Mouse (Mus musculus) spleen, adult 12 weeks (tissue): ENCODE data around the gene Cyp2f2.

Source experiments
- DNase-seq: peaks from one replicate; pipeline ENCODE4 v3.0.0; 2022; ENCODE audit warnings: low spot score

Cyp2f2 gene

DNA sequence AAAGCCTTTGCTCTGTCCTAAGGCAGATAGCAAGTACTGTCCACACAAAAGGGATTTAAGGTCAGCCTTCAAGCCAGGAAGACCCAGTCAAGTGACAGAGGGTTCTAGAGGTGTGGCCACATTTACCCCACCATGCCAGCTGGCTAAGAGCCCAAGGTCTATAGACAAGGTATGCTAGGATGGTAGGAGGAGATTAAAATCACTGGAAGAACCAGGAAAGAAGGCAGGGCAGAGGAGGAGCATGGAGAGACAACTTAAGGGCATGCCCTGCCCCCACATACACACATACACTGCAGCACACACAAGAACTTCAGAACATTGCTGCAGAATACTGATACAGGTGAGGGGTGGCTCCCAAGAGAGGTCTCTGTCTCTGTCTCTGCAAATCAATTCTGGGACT is at the start of gene Cyp2f2:
TSS of gene Cyp2f2 (plus strand) at position 234 of the 400 bp plus-strand sequence.
- no peak for DNase-seq

DNA sequence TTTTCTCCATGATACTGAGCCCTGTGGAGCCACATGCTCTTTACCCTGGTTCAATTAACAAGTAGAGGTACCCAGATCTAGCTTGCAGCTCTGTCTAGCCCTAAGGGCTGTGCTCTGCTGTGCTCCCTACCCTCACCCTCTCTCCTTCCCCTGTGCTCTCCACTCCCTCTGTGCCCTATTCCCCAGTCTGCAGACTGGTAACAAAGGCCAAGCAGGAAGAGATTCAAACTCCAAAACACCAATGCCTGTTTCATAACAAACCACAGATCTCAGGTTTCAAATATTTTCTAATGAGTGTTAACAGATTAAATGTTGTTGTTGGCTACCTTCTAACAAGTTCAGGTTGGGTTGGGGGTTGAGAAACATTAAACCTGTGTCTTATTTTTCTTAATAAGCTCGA is 41.1 kb upstream of the Cyp2f2 start:
- DNase-seq: no peak

DNA sequence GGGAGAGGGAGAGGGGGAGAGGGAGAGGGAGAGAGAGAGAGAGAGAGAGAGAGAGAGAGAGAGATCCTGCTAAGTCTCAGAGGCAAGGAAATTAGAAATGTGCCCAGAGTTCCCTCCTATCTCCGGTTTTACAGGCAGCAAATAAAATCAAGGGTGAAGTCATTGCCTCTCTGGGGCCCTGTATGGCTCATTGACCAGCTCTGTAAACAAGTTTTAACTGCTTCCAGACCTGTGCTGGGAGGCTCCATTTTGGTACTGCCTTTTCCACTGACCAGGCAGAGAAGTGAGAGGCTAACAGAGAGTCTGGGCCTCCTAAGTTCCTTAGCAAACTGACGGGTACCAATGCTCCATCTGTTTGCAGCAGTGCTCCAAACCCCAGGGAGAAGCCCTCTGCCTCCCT is 38.1 kb upstream of the Cyp2f2 start:
- no peak for DNase-seq

DNA sequence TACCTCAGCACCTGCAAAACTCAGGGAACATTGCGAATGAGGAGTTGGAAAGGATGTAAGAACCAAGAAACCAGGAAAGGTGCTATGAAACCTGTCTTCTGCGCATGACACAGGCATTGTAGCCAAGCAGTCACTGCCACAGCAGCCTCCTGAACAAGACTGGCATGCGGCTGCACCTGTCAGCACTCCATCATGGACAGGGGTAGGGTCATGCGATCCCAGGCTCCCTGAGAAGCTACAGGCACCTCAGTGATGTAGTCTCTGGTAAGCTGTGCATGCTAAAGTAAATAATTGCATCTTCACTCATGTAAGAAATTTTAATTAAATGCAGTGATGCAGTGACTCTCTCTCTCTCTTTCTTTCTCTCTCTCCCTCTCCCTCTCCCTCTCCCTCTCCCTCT is 28.7 kb upstream of the Cyp2f2 start:
- DNase-seq: no peak

DNA sequence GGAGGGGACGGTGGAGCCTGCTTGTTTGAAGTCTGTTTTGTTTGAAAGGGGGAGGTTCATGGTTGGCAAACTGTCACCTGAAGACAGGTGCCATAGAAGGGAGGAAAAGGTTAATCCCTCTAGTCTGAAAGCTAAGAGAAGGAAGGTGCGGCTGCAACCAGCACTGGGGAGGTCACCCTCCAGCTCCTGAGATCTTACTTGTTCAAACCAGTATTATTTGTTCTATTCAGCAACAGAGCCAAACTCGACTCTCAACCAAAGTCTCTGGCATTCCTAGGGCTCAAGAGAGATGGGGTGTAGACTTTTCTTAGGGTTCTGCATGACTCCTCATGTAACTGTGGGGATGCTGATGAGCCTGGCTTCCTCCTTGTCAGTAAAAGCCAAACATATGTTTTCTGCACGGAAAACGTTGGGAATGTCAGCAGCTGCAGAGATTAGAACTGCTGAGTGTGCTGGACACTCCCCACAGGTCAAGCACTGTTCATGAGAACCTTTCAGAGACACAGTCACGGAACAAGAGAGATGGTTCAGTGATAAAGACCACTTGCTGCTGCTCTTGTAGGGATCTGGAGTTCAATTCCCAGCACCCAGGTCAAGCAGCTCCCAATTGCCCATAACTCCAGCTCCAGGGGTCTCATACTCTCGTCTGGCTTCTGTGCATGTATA is 27.5 kb upstream of the Cyp2f2 start:
- DNase-seq: no peak

DNA sequence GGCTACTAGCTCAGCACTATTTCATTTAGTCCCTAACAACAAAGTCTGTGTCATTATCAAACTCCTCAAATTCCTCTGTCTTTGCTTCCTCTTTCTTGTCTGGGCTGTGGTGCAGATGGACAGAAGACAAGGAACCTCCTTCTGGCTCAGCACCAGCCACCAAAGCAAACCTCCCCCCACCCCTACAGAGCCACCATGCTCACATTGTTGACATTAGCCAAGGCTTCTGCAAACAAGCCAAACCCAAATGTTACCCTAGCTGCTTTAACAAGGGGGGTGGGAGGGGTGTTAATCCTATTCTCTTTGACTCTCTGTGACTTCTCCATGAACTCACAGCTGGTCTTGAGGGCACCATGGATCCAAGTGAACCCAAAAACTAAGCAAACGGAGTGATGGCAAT is 26.8 kb upstream of the Cyp2f2 start:
- DNase-seq: no peak

DNA sequence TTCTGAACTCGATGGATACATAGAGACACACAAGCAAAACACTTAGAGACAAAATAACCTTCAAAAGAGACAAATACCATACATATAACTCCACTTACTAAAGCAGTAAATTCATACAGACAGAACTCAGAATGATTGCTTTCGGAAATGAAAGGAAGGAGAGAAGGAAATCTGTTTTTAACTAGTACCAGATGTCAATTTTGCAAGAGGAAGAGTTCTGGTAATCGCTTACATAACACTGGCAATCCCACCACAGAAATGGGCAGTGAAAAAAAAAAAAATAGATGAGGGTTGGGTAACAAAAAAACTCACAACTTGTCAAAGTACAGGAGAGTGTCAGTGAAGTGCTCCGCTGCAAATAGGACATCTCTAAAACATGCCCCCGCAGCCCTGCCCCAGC is 14.8 kb upstream of the Cyp2f2 start:
- no peak for DNase-seq

DNA sequence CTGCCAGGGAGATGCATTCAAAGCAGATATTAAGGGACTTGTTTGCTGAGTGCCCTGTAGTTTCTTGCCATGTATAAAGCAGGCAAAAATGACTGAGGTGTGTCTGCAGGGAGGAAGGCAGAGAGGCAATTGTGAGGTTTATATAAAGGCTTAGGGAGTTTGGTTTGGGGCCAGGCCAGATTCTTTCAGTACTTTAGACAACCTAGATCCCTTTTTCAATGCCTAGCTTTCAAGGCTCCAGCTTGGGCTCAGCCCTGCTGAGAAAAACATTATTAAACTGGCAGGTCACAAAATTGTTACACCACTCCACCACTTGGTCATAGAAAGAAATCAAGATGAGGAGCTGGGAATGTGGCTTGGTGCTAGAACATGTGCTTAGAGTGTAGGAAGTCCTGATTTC is 9.4 kb upstream of the Cyp2f2 start:
- DNase-seq: no peak

DNA sequence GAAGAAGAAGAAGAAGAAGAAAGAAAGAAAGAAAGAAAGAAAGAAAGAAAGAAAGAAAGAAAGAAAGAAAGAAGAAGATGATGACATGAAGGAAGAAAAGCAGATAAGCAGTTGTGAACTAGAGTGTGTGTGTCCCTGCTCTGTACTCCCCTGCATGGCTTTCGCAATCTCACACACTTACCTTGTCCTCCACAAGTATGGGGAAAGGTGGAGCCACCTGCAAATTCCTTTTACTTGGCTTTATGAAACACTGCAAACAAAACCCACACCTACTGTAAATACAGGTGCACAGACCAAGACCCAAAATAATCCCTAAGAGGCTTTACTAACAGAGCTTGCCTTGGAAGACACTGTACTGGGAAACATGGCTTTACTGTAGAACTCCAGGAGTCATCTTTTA is 8.7 kb upstream of the Cyp2f2 start:
- no peak for DNase-seq

DNA sequence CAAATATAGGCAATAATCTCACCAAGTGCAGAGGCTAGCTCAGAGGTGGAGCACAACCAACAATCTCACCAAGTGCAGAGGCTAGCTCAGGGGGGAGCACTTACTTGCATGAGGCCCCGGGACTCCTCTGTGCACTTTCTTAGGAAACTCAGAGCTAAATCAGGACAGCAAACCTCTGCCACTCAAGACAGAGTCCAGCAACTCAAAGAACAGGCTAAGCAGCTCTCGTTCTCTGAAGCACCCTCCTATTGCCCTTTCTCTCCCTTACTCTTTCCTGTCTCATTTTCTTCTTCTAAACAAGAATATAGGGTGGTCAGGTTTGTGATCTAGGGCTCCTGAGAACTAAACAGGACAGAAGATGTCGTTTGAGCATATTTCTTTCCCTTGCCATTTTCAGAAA is 7.7 kb upstream of the Cyp2f2 start:
- no peak for DNase-seq

DNA sequence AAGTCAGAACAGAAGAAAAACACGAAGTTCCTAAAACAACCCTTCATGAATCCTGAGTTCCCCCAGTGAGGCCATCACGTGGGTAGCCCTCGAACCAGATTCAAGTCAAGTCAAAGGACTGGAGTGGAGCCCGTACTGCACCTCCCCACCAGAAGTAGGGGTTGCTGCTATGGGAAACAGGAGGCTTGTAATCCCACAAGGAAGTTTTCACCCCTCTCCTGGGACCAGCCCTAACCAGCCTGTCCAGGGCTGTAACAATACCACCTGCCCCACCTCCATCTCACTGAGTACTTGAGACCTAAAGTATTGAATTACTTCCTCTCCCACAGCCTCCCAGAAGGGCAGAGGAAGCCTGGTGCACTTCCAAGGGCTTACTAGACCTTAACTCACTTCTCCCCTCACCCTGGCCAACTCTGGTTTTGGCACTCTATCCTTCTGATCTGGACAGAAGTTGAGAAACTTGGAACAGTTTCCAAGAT is 1.6 kb upstream of the Cyp2f2 start:
- DNase-seq: no peak

DNA sequence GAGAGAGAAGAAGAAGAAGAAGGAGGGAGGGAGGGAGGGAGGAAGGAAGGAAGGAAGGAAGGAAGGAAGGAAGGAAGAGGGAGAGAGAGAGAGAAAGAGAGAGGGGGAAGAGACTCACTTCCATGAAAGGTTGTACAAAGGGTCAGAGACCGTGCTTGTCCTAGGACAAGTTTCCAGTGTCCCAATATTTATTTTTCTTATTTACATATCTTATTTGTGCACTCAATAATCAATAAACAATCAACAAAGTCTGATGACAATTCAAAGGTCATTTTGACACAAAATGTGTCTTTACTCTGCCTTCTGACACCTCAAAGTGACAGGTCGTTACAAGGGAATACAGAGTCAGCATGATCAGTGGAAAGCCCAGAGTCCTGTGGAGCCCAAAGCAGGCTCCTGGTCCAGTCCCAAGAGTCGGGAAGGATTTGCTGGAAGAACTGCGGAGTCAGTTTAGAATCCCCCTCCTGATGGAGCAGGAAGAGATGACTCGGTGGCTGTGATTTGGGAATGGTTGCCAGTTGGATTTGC is 4.7 kb downstream of the Cyp2f2 start:
- no peak for DNase-seq

DNA sequence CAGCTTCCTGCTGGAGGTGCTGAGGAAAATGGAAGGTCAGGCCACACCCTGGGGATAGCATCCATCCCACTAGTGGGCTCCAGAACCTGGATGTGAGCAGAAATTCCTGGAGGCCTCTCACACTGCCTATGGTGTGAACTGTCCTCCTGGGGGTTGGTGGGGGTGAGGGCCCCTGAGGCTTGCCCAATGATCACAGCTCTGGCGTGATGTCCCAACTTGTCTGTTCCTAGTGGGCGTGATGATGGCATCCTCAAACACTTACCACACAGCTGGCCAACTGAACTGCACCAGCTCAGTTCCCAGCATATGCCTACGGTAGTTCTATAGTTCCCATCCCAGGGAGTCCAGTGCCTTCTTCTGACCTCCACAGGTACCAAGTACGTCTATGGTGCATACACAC is 5.3 kb downstream of the Cyp2f2 start:
- DNase-seq: no peak

DNA sequence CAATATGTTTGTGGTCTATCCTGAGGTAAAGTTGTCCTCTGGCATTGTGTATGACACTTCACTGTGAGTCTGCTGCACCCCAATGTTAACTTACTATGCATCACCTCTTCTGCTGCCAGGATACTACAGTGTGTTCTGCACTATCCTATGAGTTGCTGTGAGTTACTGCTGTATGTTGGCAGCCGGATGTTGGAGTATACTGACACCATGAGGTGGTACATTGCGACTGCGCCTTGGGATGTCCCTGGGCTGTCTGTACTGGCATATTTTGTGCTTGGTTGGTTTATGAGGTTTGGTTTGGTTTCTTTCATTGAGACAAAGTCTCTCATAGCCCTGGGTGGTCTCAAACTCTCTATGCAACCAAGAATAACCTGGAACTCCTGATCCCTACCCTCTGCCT is 8.5 kb downstream of the Cyp2f2 start:
- no peak for DNase-seq

DNA sequence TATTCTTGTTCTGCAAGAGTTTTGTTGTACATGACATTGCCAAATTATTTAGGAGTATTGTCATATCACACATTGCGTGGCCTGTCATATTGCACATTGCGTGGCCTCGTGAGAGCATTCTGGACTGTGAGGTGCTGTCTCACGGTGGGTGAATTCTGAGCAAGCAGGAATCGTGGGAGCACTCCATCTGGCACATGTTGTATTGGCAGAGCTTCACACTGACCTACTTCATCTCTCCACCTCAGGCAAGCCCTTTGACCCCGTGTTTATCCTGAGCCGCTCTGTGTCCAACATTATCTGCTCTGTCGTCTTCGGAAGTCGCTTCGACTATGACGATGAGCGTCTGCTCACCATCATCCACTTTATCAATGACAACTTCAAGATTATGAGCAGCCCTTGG is 9.2 kb downstream of the Cyp2f2 start:
- no peak for DNase-seq

DNA sequence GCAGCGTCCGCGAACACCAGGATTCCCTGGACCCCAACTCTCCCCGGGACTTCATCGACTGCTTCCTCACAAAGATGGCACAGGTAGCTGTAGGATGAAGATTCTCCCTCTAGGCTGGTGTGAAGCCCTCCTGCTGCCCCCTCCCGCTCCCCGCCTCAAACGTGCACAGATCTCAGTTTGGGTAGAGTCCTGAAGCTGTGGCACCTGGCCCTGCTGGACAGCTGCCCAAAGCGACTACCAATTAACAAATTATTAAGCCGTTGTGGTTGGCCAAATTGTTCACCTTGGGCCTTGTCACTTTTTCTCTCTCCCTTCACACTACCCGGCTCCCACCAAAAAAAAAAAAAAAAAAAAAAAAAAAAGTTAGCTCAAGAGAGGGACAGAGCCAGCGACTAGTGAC is 10.1 kb downstream of the Cyp2f2 start:
- no peak for DNase-seq

DNA sequence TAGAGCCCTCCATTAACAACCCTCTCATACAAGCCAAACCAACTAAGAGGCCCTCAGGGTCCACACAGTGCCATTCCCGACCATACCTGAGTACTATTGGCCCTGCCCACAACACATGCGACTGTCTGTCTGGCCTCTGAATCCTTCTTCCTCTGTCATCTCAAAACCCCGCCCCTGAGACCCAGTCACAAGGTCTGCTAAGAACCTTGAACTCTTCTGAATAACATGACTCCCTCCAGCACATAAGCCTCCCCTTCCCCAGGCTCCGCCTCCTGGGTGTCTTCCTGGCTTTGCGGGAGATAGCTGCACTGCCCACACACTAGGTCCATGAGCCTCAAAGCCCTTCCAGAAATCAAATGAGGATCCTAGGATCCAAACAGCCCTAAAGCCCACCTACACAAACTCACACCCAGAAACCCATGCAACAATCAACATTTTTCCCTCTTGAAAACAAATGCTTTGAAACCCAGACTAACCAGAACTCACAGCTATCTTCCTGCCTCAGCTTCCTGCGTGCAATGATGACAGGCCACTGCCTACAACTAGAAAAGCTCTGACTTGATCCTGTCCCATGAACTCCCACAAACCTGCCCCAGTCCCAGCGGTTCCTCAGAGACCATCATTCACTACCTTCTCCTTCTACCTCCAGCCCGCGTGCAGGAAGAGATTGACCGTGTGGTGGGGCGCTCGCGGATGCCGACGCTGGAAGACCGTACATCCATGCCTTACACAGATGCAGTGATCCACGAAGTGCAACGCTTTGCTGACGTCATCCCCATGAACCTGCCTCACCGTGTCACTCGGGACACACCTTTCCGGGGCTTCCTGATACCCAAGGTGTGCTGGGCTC is 11.0 kb downstream of the Cyp2f2 start:
- DNase-seq: no peak

DNA sequence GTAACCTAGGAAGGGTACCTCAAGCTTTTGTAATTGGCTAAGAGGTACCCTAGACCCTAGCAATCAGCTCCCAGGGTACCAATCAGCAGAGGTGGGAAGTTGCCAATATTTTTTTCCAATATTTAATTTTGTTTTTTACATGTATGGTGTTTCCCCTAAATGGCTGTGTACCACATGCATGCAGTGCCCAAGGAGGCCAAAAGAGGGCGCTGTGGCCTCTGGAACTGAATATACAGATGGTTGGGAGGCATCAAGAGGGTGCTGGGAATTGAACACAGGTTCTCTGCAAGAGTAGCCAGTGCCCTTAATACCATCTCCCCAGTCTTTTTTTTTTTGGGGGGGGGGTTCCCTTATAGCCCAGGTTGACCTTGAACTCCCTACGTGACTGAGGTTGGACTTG is 11.7 kb downstream of the Cyp2f2 start:
- no peak for DNase-seq

DNA sequence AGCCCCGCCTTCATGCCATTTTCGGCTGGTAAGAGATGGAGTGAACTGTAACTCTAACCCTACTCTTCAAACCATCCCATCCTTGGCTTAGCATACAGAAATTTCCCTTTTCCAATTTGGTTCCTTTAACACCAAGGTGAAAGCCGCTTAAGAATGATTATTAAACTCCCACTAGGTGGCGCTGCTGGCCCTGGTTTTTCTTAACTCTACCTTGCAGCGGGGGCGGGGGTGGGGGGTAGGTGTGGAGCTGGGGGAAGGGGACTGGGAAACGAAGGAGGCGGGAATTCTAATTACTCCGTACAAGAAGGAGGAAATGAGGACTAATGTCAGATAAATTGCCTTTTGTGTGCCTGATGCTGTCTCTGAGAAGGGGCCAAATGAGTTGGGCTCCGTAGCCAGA is 12.9 kb downstream of the Cyp2f2 start:
- no peak for DNase-seq

DNA sequence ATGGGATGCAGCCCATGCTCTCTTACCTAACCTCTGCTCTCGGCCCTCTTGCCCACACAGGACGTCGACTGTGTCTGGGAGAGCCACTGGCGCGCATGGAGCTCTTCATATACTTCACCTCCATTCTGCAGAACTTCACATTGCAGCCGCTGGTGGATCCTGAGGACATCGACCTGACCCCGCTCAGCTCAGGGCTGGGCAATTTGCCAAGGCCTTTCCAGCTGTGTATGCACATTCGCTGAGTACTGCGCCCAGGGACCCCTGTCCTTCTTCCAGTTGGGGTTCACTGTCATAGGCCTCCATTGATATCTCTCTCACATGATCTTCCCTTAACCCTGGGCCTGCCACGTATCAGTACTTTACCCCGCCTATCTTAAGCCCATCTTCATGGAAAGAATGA is 13.4 kb downstream of the Cyp2f2 start:
- DNase-seq: no peak

DNA sequence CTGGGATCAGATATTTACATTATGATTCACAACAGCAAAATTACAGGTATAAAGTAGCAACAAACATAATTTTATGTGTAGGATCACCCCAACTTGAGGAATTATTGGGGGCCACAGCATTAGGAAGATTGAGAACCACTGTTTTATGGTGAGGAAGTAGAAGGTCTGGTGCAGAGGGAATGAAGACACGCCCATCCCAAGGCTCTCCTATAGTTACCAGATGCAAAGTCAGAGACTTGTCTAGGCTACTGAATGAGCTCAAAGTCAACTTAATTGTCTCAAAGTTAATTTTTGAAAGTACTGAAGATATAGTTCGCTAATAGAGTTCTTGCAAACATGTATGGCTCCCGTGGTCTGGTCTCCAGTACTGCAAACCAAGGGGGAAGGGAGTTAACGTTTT is 14.0 kb downstream of the Cyp2f2 start:
- no peak for DNase-seq

DNA sequence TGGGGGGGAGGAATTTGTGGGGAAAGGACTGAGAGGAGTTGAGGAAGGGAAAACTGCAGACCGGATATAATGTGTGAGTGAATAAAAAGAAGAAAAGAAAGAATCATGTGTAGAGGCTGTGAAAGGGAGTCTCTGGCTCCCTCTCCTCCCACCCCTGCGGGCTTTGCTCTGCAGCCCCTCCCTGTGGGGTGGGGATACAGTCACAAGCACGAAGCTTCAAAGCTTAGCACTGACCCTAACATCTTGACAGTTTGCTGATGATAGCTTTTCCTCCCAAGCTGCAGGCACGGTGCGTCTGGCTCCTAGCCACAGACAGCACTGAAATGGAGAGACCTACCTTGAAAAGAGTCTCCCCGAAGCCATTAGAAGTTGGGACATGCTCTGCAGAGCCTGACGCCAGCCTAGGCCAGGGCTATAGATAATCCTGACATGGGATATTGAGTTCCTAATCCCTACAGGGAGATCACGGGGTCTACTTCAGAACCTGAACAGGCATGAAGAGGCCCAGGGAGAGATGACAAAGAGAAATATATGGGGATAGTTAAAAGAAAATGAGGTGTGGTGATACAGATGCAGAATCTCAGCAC is 16.8 kb downstream of the Cyp2f2 start:
- DNase-seq: no peak

DNA sequence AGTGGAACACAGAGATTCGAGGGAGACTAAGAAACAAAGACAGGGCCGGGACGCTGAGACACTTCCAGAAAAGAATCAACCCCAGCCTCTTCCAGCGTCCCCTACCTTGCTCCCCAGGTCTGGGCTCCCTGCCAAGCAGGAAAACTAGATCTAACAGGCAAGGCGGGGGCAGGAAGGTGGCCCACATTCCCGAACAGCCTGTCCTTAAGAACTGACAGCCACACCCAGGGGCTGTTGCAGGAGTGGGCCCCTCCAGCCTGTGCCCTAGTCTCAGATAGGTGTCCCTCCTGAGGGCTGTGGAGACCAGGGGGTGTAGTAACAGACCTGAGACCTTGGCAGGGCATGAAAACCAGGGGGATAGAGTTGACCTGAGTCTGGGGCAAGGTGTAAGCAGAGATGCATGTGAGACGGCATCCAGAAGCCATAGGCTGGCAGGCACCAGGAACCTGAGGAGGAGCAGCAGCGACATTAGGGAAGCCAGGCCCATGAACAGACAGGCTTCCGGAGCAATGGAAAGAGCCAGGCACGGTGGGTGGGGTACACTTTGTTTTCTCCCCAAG is 33.6 kb downstream of the Cyp2f2 start, which contains the start of gene Cyp2t4:
TSS of gene Cyp2t4 (plus strand) at position 510 of the 560 bp plus-strand sequence.
- DNase-seq: no peak
